Mouse (Mus musculus) G1E (cell line): ENCODE measurements at regions not wholly inside any gene's neighbourhood (a gene's known extent, or its start where the extent isn't known, plus 50 kb on each side); places are given as distances from the start of the nearest gene placed in this dataset.

ENCODE experiments used
- CTCF ChIP-seq: IDR thresholded peaks from 2 replicates; pipeline ENCODE4 v1.5.1; 2012; ENCODE audit warnings: low read depth, low read length, inconsistent platforms, mixed read lengths
- GATA1 ChIP-seq: IDR thresholded peaks from 2 replicates; pipeline ENCODE4 v1.6.1; 2012; ENCODE audit warnings: borderline replicate concordance, low read length, inconsistent platforms, mixed read lengths

DNA sequence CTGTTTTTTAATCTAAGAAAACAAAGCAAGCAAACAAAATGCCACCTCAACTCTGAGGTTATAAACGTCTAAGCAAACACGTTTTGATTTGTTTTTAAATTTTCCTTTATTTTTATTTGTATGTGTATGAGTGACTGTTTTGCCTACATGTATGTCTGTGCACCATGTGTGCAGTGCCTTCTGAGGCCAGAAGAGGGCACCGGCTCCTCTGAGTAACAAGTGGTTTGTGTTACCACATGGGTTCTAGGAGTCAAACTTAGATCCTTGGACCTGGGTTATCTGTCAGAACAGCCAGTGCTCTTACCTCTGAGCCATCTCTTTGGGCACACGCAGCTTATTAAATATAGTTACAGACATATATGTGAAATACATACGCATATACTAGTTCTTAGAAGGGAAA is 57.6 kb upstream of the Rad23b start:
- TF ChIP-seq CTCF (peak; percentile 17; the same call in 1 of the 2 replicates), GATA1 (no peak)
